Mouse (Mus musculus) heart, postnatal 25 days (tissue): ENCODE measurements around the gene Heatr1. TPM values are rescaled to one million over a fixed set of nuclear protein-coding genes. Genes with fewer than 3 reads are reported as not detected.
"Not testable (repeated sequence)": the region's sequence is repeated elsewhere in the genome, so short reads cannot be mapped to it uniquely, and the experiment has no call there.

Experiments
- DNase-seq: peaks from one replicate; pipeline ENCODE4 v3.0.0; 2022; ENCODE audit warnings: low spot score
- intact Hi-C: fragments of 180-260 bp; cut with DNase I; formaldehyde crosslinking; loops from one replicate; pipeline ENCODE4 v1.15.1; 2025
- total RNA-seq, 2 experiments: library from RNA; stranded (reverse); gene quantifications; 2 replicates each; pipeline ENCODE4 v1.2.3; 2021

Gene Heatr1
- total RNA-seq, 2 experiments from 2014 or later = 13.8 to 16.7 TPM

DNA sequence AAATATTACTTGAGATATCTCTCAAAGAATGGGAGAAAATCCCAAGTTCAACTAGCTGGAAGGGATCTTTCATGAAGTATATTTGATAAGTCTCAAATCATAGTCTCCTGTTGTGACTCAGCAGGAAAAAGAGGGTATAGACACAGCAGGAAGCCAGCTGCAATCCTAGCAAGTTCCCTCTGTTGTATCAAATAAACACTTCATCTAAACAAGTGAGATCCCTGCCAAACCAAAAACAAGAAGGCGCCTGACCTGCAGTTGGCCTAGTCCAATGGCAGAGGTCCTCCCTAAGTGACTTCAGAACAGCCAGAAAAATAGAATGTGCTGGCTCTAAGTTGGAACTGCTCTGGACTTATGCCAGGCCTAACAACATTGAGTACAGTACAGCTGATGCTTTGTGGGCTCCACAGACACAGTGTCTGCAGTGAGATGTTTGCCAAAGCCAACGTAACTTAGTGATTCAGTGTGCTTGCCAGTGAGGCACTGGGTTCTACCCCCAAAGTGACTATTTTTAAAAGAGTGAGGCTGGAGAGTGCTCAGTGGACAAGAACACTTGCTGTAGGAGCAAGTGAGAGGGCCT is 47.3 kb downstream of the Heatr1 start:
- intact Hi-C loops = no loop called here
- DNase-seq = peak; percentile 15

- no peak for DNase-seq
- intact Hi-C loops = no loop called here
These were observed 58.3 kb downstream of the Heatr1 start for GRCm38 (mm10) chr13:12453150-12453549.

DNA sequence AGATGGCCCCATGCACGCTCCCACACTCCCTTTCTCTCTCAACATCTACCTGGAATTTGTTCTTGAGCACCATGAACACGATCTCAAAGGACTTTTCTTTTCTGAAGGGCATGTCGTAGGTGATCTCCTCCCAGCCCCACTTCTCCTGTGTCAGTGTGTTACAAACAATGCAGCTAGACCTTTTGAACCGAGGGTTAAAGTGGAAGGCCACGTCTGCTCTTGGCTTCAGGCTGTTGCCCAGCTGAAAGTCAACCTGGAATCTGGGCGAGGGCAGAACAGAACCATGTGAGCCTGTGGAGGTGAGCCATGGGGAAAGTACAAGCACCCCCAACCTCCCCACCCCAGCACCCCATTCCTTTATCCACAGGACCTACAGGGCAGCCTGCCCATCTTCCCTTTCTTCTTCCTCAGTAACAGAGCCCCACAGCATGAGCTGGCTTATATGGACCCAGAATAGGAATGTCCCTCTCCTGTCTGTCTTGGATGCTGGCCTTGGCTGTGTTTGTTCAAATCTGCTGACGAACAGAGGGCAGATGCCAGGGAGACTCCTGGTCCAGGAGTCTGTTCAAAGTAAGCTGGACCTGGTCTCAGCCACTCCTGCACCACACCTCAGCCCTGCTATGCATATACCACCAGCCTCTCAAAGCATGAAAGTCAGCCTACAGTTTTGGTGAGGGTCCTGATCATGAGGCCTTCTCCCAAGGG is 60.0 kb downstream of the Heatr1 start:
- intact Hi-C loops = no loop called here
- no peak for DNase-seq

DNA sequence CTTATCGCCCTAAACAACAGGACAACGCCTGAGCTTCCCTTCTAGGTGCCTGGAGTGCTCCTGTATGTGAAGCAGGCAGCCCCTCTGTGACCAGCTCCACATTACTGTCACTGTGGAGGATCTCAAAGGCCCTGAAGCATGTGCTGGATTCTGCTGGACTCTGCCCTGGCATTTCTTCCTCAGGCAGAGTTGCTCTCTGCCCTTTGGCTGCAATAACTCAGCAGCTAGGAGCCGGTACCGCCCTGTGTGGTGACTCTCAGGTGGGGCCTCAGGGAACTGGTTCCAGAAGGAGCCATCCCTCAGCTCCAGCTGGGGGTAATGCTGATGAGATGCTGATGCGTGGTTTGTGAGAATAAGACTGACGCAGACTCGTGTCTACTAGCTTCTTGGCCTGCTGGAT is 61.9 kb downstream of the Heatr1 start:
- intact Hi-C loops = no loop called here
- no peak for DNase-seq

DNA sequence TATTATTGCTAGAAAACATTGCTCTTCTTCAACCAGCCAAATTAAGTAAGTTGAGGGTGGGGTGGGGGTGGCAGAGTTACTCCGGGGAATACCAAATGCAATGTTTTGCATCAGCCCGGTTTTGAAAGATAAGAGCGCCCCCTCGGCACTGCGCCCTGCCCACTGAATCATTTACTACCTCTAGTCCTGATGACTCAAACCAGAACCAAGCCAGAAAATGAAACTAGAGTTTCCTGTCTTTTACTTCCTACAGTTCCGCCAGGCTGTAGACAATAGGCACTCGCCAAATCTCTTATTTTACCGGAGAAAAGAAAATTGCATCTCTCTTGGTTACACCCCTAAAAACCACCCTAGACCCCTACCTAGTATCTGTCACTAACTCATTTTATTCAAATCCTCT is 65.6 kb downstream of the Heatr1 start:
- peak; percentile 31 for DNase-seq

GRCm38 (mm10) chr13:12460881-12461729 is 66.3 kb downstream of the Heatr1 start:
- intact Hi-C loops = loop anchor here (5.0 kb wide), 2 partner anchors 64 to 106 kb away; partner anchors contain the start of genes Ero1lb and Heatr1
- peak; percentile 91 for DNase-seq

More for the DNA sequence above, 65.6 kb downstream of the Heatr1 start:
- intact Hi-C loops = loop anchor here (5.0 kb wide), 2 partner anchors 63 to 107 kb away; partner anchors contain the start of genes Ero1lb and Heatr1

DNA sequence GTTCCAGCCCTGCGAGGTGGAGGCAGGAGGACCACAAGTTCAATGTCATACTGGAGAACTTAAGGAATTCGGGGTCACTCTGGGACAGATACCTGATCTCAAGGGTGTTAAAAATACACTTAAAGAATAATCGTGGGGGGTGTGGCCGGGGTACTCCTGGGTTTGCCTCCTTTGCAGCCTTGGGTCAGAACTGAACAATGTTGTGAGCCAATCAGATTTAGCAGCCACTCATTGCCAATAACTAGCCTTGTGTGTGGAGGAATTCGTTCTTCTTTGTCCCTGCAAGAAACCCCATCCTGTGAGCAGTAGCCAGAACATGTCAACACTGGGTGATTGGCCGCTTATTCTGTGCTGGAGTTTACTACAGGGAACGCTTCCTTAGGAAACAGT is 66.9 kb downstream of the Heatr1 start:
- DNase-seq = no peak
- intact Hi-C loops = loop anchor here (5.0 kb wide), 2 partner anchors 64 to 106 kb away; partner anchors contain the start of genes Ero1lb and Heatr1

DNA sequence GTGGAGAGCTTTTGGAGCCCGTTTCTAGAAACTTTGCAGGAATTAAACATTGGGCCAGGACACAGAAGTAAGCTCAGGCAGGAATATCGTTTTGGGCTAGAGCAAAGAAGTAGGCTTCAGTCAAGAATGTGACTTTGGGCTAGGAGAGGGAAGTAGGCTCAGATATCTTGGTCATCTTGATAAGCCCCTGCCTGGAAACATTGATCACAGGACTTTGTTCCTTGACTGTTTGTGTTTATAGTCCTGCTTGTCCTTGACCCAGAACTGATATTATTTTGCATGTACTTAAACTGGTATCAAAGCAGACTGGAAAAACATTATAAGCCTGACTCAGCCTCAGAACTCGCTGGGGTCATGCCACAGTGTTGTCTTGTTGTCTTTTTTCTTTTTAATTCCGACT is 67.8 kb downstream of the Heatr1 start:
- intact Hi-C loops = loop anchor here (5.0 kb wide), 2 partner anchors 65 to 105 kb away; partner anchors contain the start of genes Ero1lb and Heatr1
- no peak for DNase-seq

- not testable (repeated sequence) for DNase-seq
- intact Hi-C loops = loop anchor here (5.0 kb wide), 2 partner anchors 67 to 103 kb away; partner anchors contain the start of genes Ero1lb and Heatr1
These were observed 69.3 kb downstream of the Heatr1 start for GRCm38 (mm10) chr13:12464159-12464558.

- intact Hi-C loops = loop anchor here (5.0 kb wide), 2 partner anchors 68 to 102 kb away; partner anchors contain the start of genes Ero1lb and Heatr1
- no peak for DNase-seq
These were observed 70.0 kb downstream of the Heatr1 start, which contains the start of gene Lgals8 for GRCm38 (mm10) chr13:12464844-12465243. Gene Lgals8 (minus strand): TSS chr13:12464944.

DNA sequence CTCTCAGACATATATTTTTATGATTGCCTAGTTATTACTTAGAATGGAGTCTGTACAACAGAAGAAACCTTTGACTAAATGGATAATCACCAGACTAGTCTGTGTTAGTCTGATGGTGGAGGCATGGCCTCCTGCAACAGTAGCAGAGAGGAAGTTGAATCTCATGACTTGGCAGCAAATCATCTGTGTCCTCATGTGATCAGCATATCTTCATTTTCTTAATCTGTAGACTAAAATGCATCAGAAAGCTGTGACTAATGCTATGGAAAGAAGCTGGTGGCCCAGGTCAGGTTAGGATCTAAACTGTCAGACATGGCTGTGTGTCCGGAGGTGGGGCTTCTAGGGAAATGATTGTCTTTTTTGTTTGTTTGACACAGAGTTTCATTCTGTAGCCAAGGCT is 73.7 kb downstream of the Heatr1 start:
- intact Hi-C loops = no loop called here

GRCm38 (mm10) chr13:12473724-12474378 is 79.0 kb downstream of the Heatr1 start:
- DNase-seq = no peak
- intact Hi-C loops = loop anchor here (1.0 to 5.0 kb wide), 4 partner anchors 65 to 941 kb away; no protein-coding TSS in a partner anchor

More for the DNA sequence above, 73.7 kb downstream of the Heatr1 start:
- DNase-seq = no peak

DNA sequence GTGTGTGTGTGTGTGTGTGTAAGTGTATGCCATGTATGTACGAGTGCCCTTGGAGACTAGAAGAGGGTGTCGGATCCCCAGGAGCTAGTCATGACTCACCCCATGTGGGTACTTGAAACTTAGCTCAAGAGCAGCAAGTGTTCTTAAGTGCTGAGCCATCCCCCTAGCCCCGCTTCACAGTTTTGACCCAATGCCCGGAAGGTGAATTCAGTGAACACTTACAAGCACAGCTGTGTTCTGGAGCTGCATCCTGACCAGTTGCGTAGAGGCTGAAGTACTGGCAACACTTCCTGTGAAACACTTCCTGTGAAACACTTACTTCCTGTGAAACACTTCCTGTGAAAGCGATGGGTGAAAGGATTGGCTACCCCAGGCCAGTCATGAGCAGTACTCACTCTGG is 80.4 kb downstream of the Heatr1 start:
- intact Hi-C loops = loop anchor here (2.0 kb wide), 1 partner anchor 64 kb away; no protein-coding TSS in a partner anchor
- DNase-seq = no peak

GRCm38 (mm10) chr13:12476886-12477285 is 82.1 kb downstream of the Heatr1 start:
- intact Hi-C loops = no loop called here
- DNase-seq = no peak

DNA sequence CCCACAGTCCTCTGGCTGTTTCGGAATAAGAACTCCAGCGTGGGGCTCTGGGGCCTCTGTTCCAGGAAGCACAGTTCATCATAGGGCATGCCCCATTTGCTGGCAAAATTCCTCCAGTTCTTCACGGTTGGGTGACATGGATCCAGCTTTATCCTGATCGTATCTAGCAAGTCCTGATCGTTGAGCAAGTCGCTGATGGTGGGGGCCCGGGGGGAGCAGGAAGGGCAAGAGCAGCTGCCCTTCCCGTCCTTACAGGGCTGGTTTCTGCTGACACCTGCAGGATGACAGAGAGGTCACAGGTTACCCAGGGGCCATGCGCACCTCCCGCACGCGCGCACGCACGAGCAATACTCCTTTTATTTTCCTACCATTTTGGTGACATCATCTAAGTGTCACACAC is 83.5 kb downstream of the Heatr1 start:
- intact Hi-C loops = no loop called here
- no peak for DNase-seq

- intact Hi-C loops = no loop called here
- DNase-seq = no peak
These were observed 85.0 kb downstream of the Heatr1 start for GRCm38 (mm10) chr13:12479802-12480201.

- intact Hi-C loops = no loop called here
- no peak for DNase-seq
These were observed 90.4 kb downstream of the Heatr1 start for GRCm38 (mm10) chr13:12485197-12485596.

DNA sequence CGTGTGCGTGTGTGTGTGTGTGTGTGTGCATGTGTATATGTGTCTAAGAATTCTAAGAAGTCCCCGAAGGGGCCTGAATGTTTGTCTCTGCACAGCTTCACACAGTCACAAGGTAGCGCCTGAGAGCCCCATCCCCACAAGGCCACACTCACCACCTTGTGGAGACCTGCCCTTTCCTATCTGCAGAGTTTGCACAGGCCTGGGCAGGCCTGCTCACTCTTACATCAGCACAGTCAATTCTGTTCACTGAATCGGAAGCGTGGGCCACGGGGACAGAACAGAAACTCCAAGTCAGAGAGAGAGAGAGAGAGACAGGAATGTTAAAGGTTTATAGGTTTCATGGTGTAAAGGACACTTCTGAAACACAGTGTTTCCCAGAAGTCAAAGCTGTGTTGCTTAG is 90.8 kb downstream of the Heatr1 start:
- no peak for DNase-seq
- intact Hi-C loops = no loop called here
